Mouse (Mus musculus) embryonic fibroblast, embryonic 13.5 days (primary cell): ENCODE data around the gene Ldhal6b. TPM values are rescaled to one million over a fixed set of nuclear protein-coding genes. Genes with fewer than 3 reads are reported as not detected.

Experiments
- H3K27ac ChIP-seq: 2 replicates; pipeline ENCODE4 v1.5.1; 2012; ENCODE audit warnings: low read length, control low read depth, inconsistent platforms; ENCODE audit not compliant: insufficient read depth
- H3K4me1 ChIP-seq: 2 replicates; pipeline ENCODE4 v1.6.1; 2011; ENCODE audit warnings: low read length; ENCODE audit not compliant: control insufficient read depth, insufficient read depth
- H3K4me3 ChIP-seq: 2 replicates; pipeline ENCODE4 v1.5.1; 2011; ENCODE audit warnings: mild to moderate bottlenecking, control low read depth, low read length; ENCODE audit not compliant: insufficient read depth
- CTCF ChIP-seq: IDR thresholded peaks from 2 replicates; pipeline ENCODE4 v1.5.1; 2011; ENCODE audit warnings: mild to moderate bottlenecking, control low read depth, low read length, moderate library complexity, borderline replicate concordance; ENCODE audit not compliant: insufficient read depth
- POLR2A ChIP-seq: IDR thresholded peaks from 2 replicates; pipeline ENCODE4 v1.6.1; 2011; ENCODE audit warnings: low read depth, mild to moderate bottlenecking, control low read depth, low read length, moderate library complexity
- polyA plus RNA-seq: library from polyadenylated mRNA; stranded (reverse); fragments of >200 nt; gene quantifications from 2 replicates; pipeline ENCODE4 v1.2.4, GENCODE M21; 2011; ENCODE audit warnings: low read depth; ENCODE audit not compliant: missing spikeins, insufficient read length

Ldhal6b gene
- polyA plus RNA-seq, 1 experiment: 0.35 TPM

- Histone ChIP-seq H3K4me3 (no peak overlapping the region), H3K27ac (no peak overlapping the region), H3K4me1 (no peaks in the 10 kb centered on the region)
- TF ChIP-seq CTCF (no peak), POLR2A (no peak)
These were observed 11.2 kb upstream of the Ldhal6b start for GRCm38 (mm10) chr17:5429772-5430133.

GRCm38 (mm10) chr17:5429090-5429771 lies 10.7 kb upstream of the Ldhal6b start:
- H3K27ac ChIP-seq: no peak overlapping the region
- peak; percentile 78 for TF ChIP-seq CTCF
- no peak for TF ChIP-seq POLR2A
- H3K4me1 ChIP-seq: no peaks in the 10 kb centered on the region
- no peak overlapping the region for H3K4me3 ChIP-seq

GRCm38 (mm10) chr17:5425204-5425603 lies 6.6 kb upstream of the Ldhal6b start:
- Histone ChIP-seq H3K4me1 (no peaks in the 10 kb centered on the region), H3K27ac (no peak overlapping the region)

GRCm38 (mm10) chr17:5424156-5424555 lies 5.6 kb upstream of the Ldhal6b start:
- TF ChIP-seq CTCF (no peak), POLR2A (no peak)

More at GRCm38 (mm10) chr17:5425204-5425603, 6.6 kb upstream of the Ldhal6b start:
- TF ChIP-seq POLR2A (no peak), CTCF (no peak)
- no peak overlapping the region for H3K4me3 ChIP-seq

GRCm38 (mm10) chr17:5421835-5422234 lies 3.3 kb upstream of the Ldhal6b start:
- Histone ChIP-seq H3K4me3 (no peak overlapping the region), H3K4me1 (no peaks in the 10 kb centered on the region), H3K27ac (no peak overlapping the region)
- TF ChIP-seq CTCF (no peak), POLR2A (no peak)

More at GRCm38 (mm10) chr17:5424156-5424555, 5.6 kb upstream of the Ldhal6b start:
- no peak overlapping the region for H3K4me3 ChIP-seq
- no peak overlapping the region for H3K27ac ChIP-seq
- no peaks in the 10 kb centered on the region for H3K4me1 ChIP-seq

- no peak overlapping the region for H3K27ac ChIP-seq
- no peak overlapping the region for H3K4me3 ChIP-seq
- TF ChIP-seq POLR2A: no peak
- TF ChIP-seq CTCF: no peak
- no peaks in the 10 kb centered on the region for H3K4me1 ChIP-seq
These were observed 1.4 kb upstream of the Ldhal6b start for GRCm38 (mm10) chr17:5419771-5420518.

GRCm38 (mm10) chr17:5419056-5419455 lies 489 bp upstream of the Ldhal6b start:
- no peak overlapping the region for H3K27ac ChIP-seq
- H3K4me3 ChIP-seq: no peak overlapping the region
- TF ChIP-seq CTCF (no peak), POLR2A (no peak)

GRCm38 (mm10) chr17:5416518-5416917 lies 2.0 kb downstream of the Ldhal6b start:
- TF ChIP-seq CTCF (no peak), POLR2A (no peak)
- Histone ChIP-seq H3K4me3 (no peak overlapping the region), H3K27ac (no peak overlapping the region), H3K4me1 (no peaks in the 10 kb centered on the region)

More at GRCm38 (mm10) chr17:5419056-5419455, 489 bp upstream of the Ldhal6b start:
- no peaks in the 10 kb centered on the region for H3K4me1 ChIP-seq

- Histone ChIP-seq H3K4me1 (no peaks in the 10 kb centered on the region), H3K4me3 (no peak overlapping the region), H3K27ac (no peak overlapping the region)
- TF ChIP-seq CTCF (no peak), POLR2A (no peak)
These were observed 4.5 kb downstream of the Ldhal6b start for GRCm38 (mm10) chr17:5414041-5414440.

GRCm38 (mm10) chr17:5413350-5413749 lies 5.2 kb downstream of the Ldhal6b start:
- H3K4me1 ChIP-seq: no peaks in the 10 kb centered on the region
- TF ChIP-seq POLR2A (no peak), CTCF (no peak)
- H3K27ac ChIP-seq: no peak overlapping the region
- no peak overlapping the region for H3K4me3 ChIP-seq
